Mouse (Mus musculus) midbrain, embryonic 10.5 days (tissue): ENCODE results near the gene Olfr138. TPM values are rescaled to one million over a fixed set of nuclear protein-coding genes. Genes with fewer than 3 reads are reported as not detected.

Experiments used
- DNase-seq: peaks from one replicate; pipeline ENCODE4 v3.0.0-alpha.2; 2017; ENCODE audit warnings: low spot score
- H3K27ac ChIP-seq: fragments of 300-500 bp; sonication (generic); replicated peaks from 2 replicates; pipeline ENCODE4 v1.5.1; 2016; ENCODE audit warnings: mild to moderate bottlenecking
- H3K27me3 ChIP-seq: fragments of 300-500 bp; sonication (generic); 2 replicates; pipeline ENCODE4 v1.6.1; 2016; ENCODE audit warnings: low read depth, mild to moderate bottlenecking; ENCODE audit not compliant: poor library complexity, severe bottlenecking
- H3K36me3 ChIP-seq: fragments of 300-500 bp; sonication (generic); 2 replicates; pipeline ENCODE4 v1.6.1; 2016; ENCODE audit warnings: mild to moderate bottlenecking, moderate library complexity
- H3K4me1 ChIP-seq: fragments of 300-500 bp; sonication (generic); 2 replicates; pipeline ENCODE4 v1.6.1; 2016
- H3K4me3 ChIP-seq: fragments of 300-500 bp; sonication (generic); 2 replicates; pipeline ENCODE4 v1.5.1; 2016; ENCODE audit warnings: mild to moderate bottlenecking, moderate library complexity
- H3K9me3 ChIP-seq: fragments of 300-500 bp; sonication (generic); replicated peaks from 2 replicates; pipeline ENCODE4 v1.6.1; 2016; ENCODE audit warnings: mild to moderate bottlenecking
- WGBS: fragments of 180-500 bp; shearing (Covaris S2); methylation state at CpG from one replicate; pipeline ENCODE4 v1.1.7; 2016; 5-methylcytosine and 5-hydroxymethylcytosine counted together
- polyA plus RNA-seq: library from polyadenylated mRNA; unstranded; fragments of >200 nt; fragmentation: Nextera tagmentation; extraction: Ambion mirVana; gene quantifications from 2 replicates; pipeline ENCODE4 v1.2.1, GENCODE M21; 2016

The Olfr138 gene
- polyA plus RNA-seq = not detected in 2 replicates

- 85% methylated on average over 1 of the region's 1 CpGs for WGBS
- no peaks in the 10 kb centered on the region for H3K27me3 ChIP-seq
- H3K36me3 ChIP-seq = no peaks in the 10 kb centered on the region
- no peak within 1 kb of the TSS for H3K27ac ChIP-seq
- peaks cover 9% of the 10 kb centered on the region; the same call in 1 of the 2 replicates for H3K9me3 ChIP-seq
- no peak within 1 kb of the TSS for H3K4me3 ChIP-seq
- DNase-seq = no peak
- no peaks in the 10 kb centered on the region for H3K4me1 ChIP-seq
These were observed at the start of gene Olfr138 for GRCm38 (mm10) chr17:38260735-38261134. TSS of gene Olfr138 (plus strand) at chr17:38261035.

GRCm38 (mm10) chr17:38307470-38307869 lies 46.6 kb downstream of the Olfr138 start, which contains the start of gene Olfr137:
TSS of gene Olfr137 (minus strand) at chr17:38307570.
- no peaks in the 10 kb centered on the region for H3K4me1 ChIP-seq
- H3K27ac ChIP-seq = no peak within 1 kb of the TSS
- no peak for DNase-seq
- no peaks in the 10 kb centered on the region; the same call in 1 of the 2 replicates for H3K9me3 ChIP-seq
- no peak within 1 kb of the TSS for H3K4me3 ChIP-seq
- H3K36me3 ChIP-seq = no peaks in the 10 kb centered on the region
- H3K27me3 ChIP-seq = no peaks in the 10 kb centered on the region

Other genes with a start within 250 kb of the Olfr138 start
- gene Olfr129, start 201.0 kb upstream of the Olfr138 start, polyA plus RNA-seq = not detected in 2 replicates
- not detected in 2 replicates for gene Olfr130, start 197.1 kb upstream of the Olfr138 start, polyA plus RNA-seq
- not detected in 2 replicates for gene Olfr131, start 172.3 kb upstream of the Olfr138 start, polyA plus RNA-seq
- not detected in 2 replicates for gene Olfr132, start 126.5 kb upstream of the Olfr138 start, polyA plus RNA-seq
- not detected in 2 replicates for gene Olfr133, start 115.8 kb upstream of the Olfr138 start, polyA plus RNA-seq
- not detected in 2 replicates for gene Olfr134, start 89.6 kb upstream of the Olfr138 start, polyA plus RNA-seq
- not detected in 2 replicates for gene Olfr135, start 56.7 kb upstream of the Olfr138 start, polyA plus RNA-seq
- not detected in 2 replicates for gene Olfr137, start 46.5 kb downstream of the Olfr138 start, polyA plus RNA-seq
- gene Olfr136, start 68.8 kb downstream of the Olfr138 start, polyA plus RNA-seq = not detected in 2 replicates
- gene Esp36, start 159.2 kb downstream of the Olfr138 start, polyA plus RNA-seq = not detected in 2 replicates